Mouse (Mus musculus) hindbrain, postnatal 0 days (tissue): Measurements from ENCODE around the gene Gimap7. TPM values are rescaled to one million over a fixed set of nuclear protein-coding genes. Genes with fewer than 3 reads are reported as not detected.

Source experiments
- ATAC-seq: fragments of 200-750 bp; cut with Nextera tagmentation; 2 replicates; pipeline ENCODE4 v1.8.0; 2017; ENCODE audit warnings: mild to moderate bottlenecking, moderate TSS enrichment, moderate library complexity
- DNase-seq: peaks from one replicate; pipeline ENCODE4 v3.0.0-alpha.2; 2015; ENCODE audit warnings: low spot score
- H3K27ac ChIP-seq: fragments of 300-500 bp; sonication (generic); 2 replicates; pipeline ENCODE4 v1.5.1; 2014; ENCODE audit warnings: mild to moderate bottlenecking
- H3K27me3 ChIP-seq: fragments of 300-500 bp; sonication (generic); 2 replicates; pipeline ENCODE4 v1.6.1; 2014; ENCODE audit warnings: low read length, mixed read lengths; ENCODE audit not compliant: insufficient read depth
- H3K36me3 ChIP-seq: fragments of 300-500 bp; sonication (generic); 2 replicates; pipeline ENCODE4 v1.6.1; 2014; ENCODE audit warnings: low read length, mixed read lengths; ENCODE audit not compliant: insufficient read depth
- H3K4me1 ChIP-seq: fragments of 300-500 bp; sonication (generic); 2 replicates; pipeline ENCODE4 v1.6.1; 2014; ENCODE audit warnings: antibody characterized with exemption, low read length, mixed read lengths; ENCODE audit not compliant: insufficient read depth
- H3K4me2 ChIP-seq: fragments of 300-500 bp; sonication (generic); 2 replicates; pipeline ENCODE4 v1.6.1; 2014; ENCODE audit warnings: low read depth, mild to moderate bottlenecking, low read length, moderate library complexity, mixed read lengths
- H3K4me3 ChIP-seq: fragments of 300-500 bp; sonication (generic); 2 replicates; pipeline ENCODE4 v1.5.1; 2014; ENCODE audit warnings: low read length
- H3K9ac ChIP-seq: fragments of 300-500 bp; sonication (generic); replicated peaks from 2 replicates; pipeline ENCODE4 v1.6.1; 2014; ENCODE audit warnings: mild to moderate bottlenecking, low read length, moderate library complexity, mixed read lengths
- H3K9me3 ChIP-seq: fragments of 300-500 bp; sonication (generic); 2 replicates; pipeline ENCODE4 v1.6.1; 2016; ENCODE audit warnings: low read length, mixed read lengths
- CTCF ChIP-seq: IDR thresholded peaks from 2 replicates; pipeline ENCODE4 v1.5.1; 2016; ENCODE audit warnings: antibody characterized with exemption, control low read depth, low read depth
- WGBS: fragments of 180-500 bp; shearing (Covaris S2); extraction: QIAGEN DNeasy Blood & Tissue Kit; methylation state at CpG from one replicate; pipeline ENCODE4 v1.1.7; 2014; 5-methylcytosine and 5-hydroxymethylcytosine counted together
- polyA plus RNA-seq: library from polyadenylated mRNA; unstranded; fragments of >200 nt; fragmentation: Nextera tagmentation; extraction: Ambion mirVana; gene quantifications from 2 replicates; pipeline ENCODE4 v1.2.1, GENCODE M21; 2015
- total RNA-seq: library from RNA; depleted of rRNA; stranded (reverse); fragments of >200 nt; gene quantifications from 2 replicates; pipeline ENCODE4 v1.2.3, GENCODE M21; 2014; rRNA removed

Gimap7 gene
- not detected in 2 replicates for total RNA-seq
- polyA plus RNA-seq: not detected in 2 replicates

GRCm38 (mm10) chr6:48718455-48718854 lies at the start of gene Gimap7, which contains the start of gene Gm28053:
Gene Gimap7, plus strand, starts transcription at chr6:48718621.
Gene Gm28053, plus strand, starts transcription at chr6:48718607.
- H3K27me3 ChIP-seq: no peaks in the 10 kb centered on the region
- TF ChIP-seq CTCF: no peak
- H3K9ac ChIP-seq: no peak within 1 kb of the TSS
- 57% methylated on average over 2 of the region's 2 CpGs for WGBS
- no peaks in the 10 kb centered on the region for H3K4me1 ChIP-seq
- DNase-seq: no peak
- no peaks in the 10 kb centered on the region for H3K36me3 ChIP-seq
- H3K4me2 ChIP-seq: no peak within 1 kb of the TSS
- no peaks in the 10 kb centered on the region for H3K9me3 ChIP-seq
- H3K27ac ChIP-seq: no peak within 1 kb of the TSS
- H3K4me3 ChIP-seq: no peak within 1 kb of the TSS
- ATAC-seq: no peak

GRCm38 (mm10) chr6:48669446-48669969 lies 48.9 kb upstream of the Gimap7 start:
- Histone ChIP-seq H3K27me3 (no peaks in the 10 kb centered on the region), H3K4me2 (no peak overlapping the region), H3K36me3 (no peaks in the 10 kb centered on the region), H3K27ac (no peak overlapping the region), H3K9ac (no peak overlapping the region), H3K9me3 (no peaks in the 10 kb centered on the region), H3K4me3 (no peak overlapping the region), H3K4me1 (no peaks in the 10 kb centered on the region)
- ATAC-seq (no peak), DNase-seq (no peak)
- no peak for TF ChIP-seq CTCF
- 67% methylated on average over 2 of the region's 2 CpGs for WGBS

GRCm38 (mm10) chr6:48674291-48675058 lies 43.9 kb upstream of the Gimap7 start:
- no peak for TF ChIP-seq CTCF
- H3K4me3 ChIP-seq: no peak overlapping the region
- DNase-seq (no peak), ATAC-seq (no peak)
- no peaks in the 10 kb centered on the region for H3K36me3 ChIP-seq
- no peaks in the 10 kb centered on the region for H3K27me3 ChIP-seq
- no peaks in the 10 kb centered on the region for H3K4me1 ChIP-seq
- WGBS: 93% methylated on average over 9 of the region's 9 CpGs
- H3K4me2 ChIP-seq: no peak overlapping the region
- no peaks in the 10 kb centered on the region for H3K9me3 ChIP-seq
- no peak overlapping the region for H3K27ac ChIP-seq
- H3K9ac ChIP-seq: no peak overlapping the region

- DNase-seq (no peak), ATAC-seq (no peak)
- Histone ChIP-seq H3K27ac (no peak overlapping the region), H3K4me2 (peak overlapping the region; percentile 30; the same call in 1 of the 2 replicates), H3K36me3 (no peaks in the 10 kb centered on the region), H3K9me3 (no peaks in the 10 kb centered on the region), H3K27me3 (no peaks in the 10 kb centered on the region), H3K4me1 (no peaks in the 10 kb centered on the region), H3K4me3 (no peak overlapping the region), H3K9ac (no peak overlapping the region)
- no peak for TF ChIP-seq CTCF
- 44% methylated on average over 10 of the region's 10 CpGs for WGBS
Observed at GRCm38 (mm10) chr6:48675400-48675930, 43.0 kb upstream of the Gimap7 start.

- Histone ChIP-seq H3K4me1 (no peaks in the 10 kb centered on the region), H3K27me3 (no peaks in the 10 kb centered on the region), H3K9me3 (no peaks in the 10 kb centered on the region), H3K9ac (no peak within 1 kb of the TSS), H3K4me3 (peak within 1 kb of the TSS; percentile 9; the same call in 1 of the 2 replicates), H3K4me2 (peak within 1 kb of the TSS; percentile 30), H3K36me3 (no peaks in the 10 kb centered on the region), H3K27ac (no peak within 1 kb of the TSS)
- TF ChIP-seq CTCF: no peak
- ATAC-seq: no peak
- peak; percentile 5 for DNase-seq
- 21% methylated on average over 13 of the region's 13 CpGs for WGBS
Observed at GRCm38 (mm10) chr6:48675931-48676859, 42.2 kb upstream of the Gimap7 start, which contains the start of gene Gimap9. Gene Gimap9, plus strand, starts transcription at chr6:48676129.

- Histone ChIP-seq H3K9me3 (no peaks in the 10 kb centered on the region), H3K36me3 (no peaks in the 10 kb centered on the region), H3K4me3 (no peak overlapping the region), H3K4me2 (no peak overlapping the region), H3K27me3 (no peaks in the 10 kb centered on the region), H3K4me1 (no peaks in the 10 kb centered on the region), H3K9ac (no peak overlapping the region), H3K27ac (no peak overlapping the region)
- DNase-seq: no peak
- no peak for ATAC-seq
- WGBS: 73% methylated on average over 5 of the region's 5 CpGs
- TF ChIP-seq CTCF: no peak
Observed at GRCm38 (mm10) chr6:48676860-48677415, 41.5 kb upstream of the Gimap7 start.
